Mouse (Mus musculus): ENCODE results near the gene Slc22a3. TPM values are rescaled to one million over a fixed set of nuclear protein-coding genes. Genes with fewer than 3 reads are reported as not detected.

The Slc22a3 gene
- total and polyA plus RNA-seq, 3 experiments = not detected

GRCm38 (mm10) chr17:12416250-12416895, 91.1 kb downstream of the Slc22a3 start:
- Histone ChIP-seq H3K36me3 (replicated peaks in 1 of 2; ENCODE audit: control insufficient read depth in 1 of 2, insufficient read depth in 1 of 2, low read length in 1 of 2) (no peaks in the 10 kb centered on the region), H3K79me2 (replicated peaks; ENCODE audit: control insufficient read depth, extremely low read depth, insufficient read depth, poor library complexity, severe bottlenecking) (no peaks in the 10 kb centered on the region), H3K4me2 (ENCODE audit: insufficient read depth, low read depth, poor library complexity, severe bottlenecking) (no peak overlapping the region), H3K27ac (ENCODE audit: insufficient read depth, low read depth) (no peak overlapping the region), H3K9me3 (replicated peaks; ENCODE audit: low read length) (no peaks in the 10 kb centered on the region), H3K9ac (ENCODE audit: insufficient read depth, low read depth) (no peak overlapping the region), H3K4me1 (ENCODE audit: control insufficient read depth in 1 of 2, insufficient read depth in 2 of 2) (peaks cover 3 to 25% of the 10 kb centered on the region in 2 experiments; a peak in 3 of 4 replicates), H3K4me3 (replicated peaks in 1 of 3; ENCODE audit: low read depth in 2 of 3, low read length in 2 of 3, poor library complexity in 1 of 3) (no peak overlapping the region), H3K27me3 (replicated peaks) (peaks cover 22% of the 10 kb centered on the region)
- in situ Hi-C loops (cut with MboI; ENCODE audit: low pct_ligation_motif_present, low pct_unique_long_range_greater_than_20kb, low sequenced_read_pairs) = loop anchor here (5.0 to 10.0 kb wide), 3 partner anchors 36 to 248 kb away; no protein-coding TSS in a partner anchor
- DNase-seq (ENCODE audit: extremely low read depth) = peak; percentile 74
- no peak for TF ChIP-seq ELF1 (IDR thresholded peaks at IDR 0.05; ENCODE audit: low read depth, low read length)
- TF ChIP-seq SMC3 (IDR thresholded peaks at IDR 0.05; ENCODE audit: low read depth, low read length) = peak; percentile 78
- no peak for TF ChIP-seq USF2 (conservative IDR thresholded peaks at IDR 0.05; ENCODE audit: low read depth, low read length)
- TF ChIP-seq MYC (IDR thresholded peaks at IDR 0.05; ENCODE audit: low read depth, low read length) = no peak
- TF ChIP-seq MEF2A (IDR thresholded peaks at IDR 0.05; ENCODE audit: borderline replicate concordance, low read depth, low read length) = no peak
- no peak for TF ChIP-seq IRF4 (IDR thresholded peaks at IDR 0.05; ENCODE audit: low read depth, low read length)
- peak; percentile 55 to 89 for TF ChIP-seq CTCF (conservative IDR thresholded peaks at IDR 0.05 in 1 of 2, IDR thresholded peaks at IDR 0.05 in 1 of 2; ENCODE audit: low read depth in 2 of 2, low read length in 2 of 2)
- TF ChIP-seq TBP (conservative IDR thresholded peaks at IDR 0.05; ENCODE audit: low read depth, low read length) = no peak
- no peak for TF ChIP-seq JUND (conservative IDR thresholded peaks at IDR 0.05; ENCODE audit: low read depth, low read length)
- TF ChIP-seq POLR2AphosphoS2 (IDR thresholded peaks at IDR 0.05; ENCODE audit: low read depth, low read length) = no peak
- TF ChIP-seq ZKSCAN1 (IDR thresholded peaks at IDR 0.05; ENCODE audit: borderline replicate concordance, low read depth, low read length) = no peak
- peak; percentile 23; the same call in 1 of the 2 replicates for TF ChIP-seq ZC3H11A (IDR thresholded peaks at IDR 0.05; ENCODE audit: low read depth, low read length)
- TF ChIP-seq RAD21 (IDR thresholded peaks at IDR 0.05; ENCODE audit: low read depth, low read length) = peak; percentile 87
- TF ChIP-seq NELFE (IDR thresholded peaks at IDR 0.05; ENCODE audit: low read depth, low read length) = no peak
- TF ChIP-seq KAT2A (IDR thresholded peaks at IDR 0.05; ENCODE audit: insufficient replicate concordance, low read length) = no peak
- no peak for TF ChIP-seq POLR2A (IDR thresholded peaks at IDR 0.05; ENCODE audit: low read depth, low read length)
- no peak for TF ChIP-seq EP300 (IDR thresholded peaks at IDR 0.05; ENCODE audit: low read length)
- TF ChIP-seq ZMIZ1 (IDR thresholded peaks at IDR 0.05; ENCODE audit: low read depth, low read length) = no peak
- no peak for TF ChIP-seq JUN (IDR thresholded peaks at IDR 0.05; ENCODE audit: insufficient read depth, low read depth, low read length)
- no peak for TF ChIP-seq ZNF384 (IDR thresholded peaks at IDR 0.05; ENCODE audit: low read depth, low read length)
- TF ChIP-seq CHD2 (IDR thresholded peaks at IDR 0.05; ENCODE audit: low read length) = no peak
- dilution Hi-C loops (cut with MboI; ENCODE audit: extremely low pct_ligation_motif_present, extremely low pct_unique_long_range_greater_than_20kb, low sequenced_read_pairs) = no loop called here

GRCm38 (mm10) chr17:12415741-12416140, 91.8 kb downstream of the Slc22a3 start:
- TF ChIP-seq USF1 (IDR thresholded peaks at IDR 0.05; ENCODE audit: low read depth, low read length) = no peak
- TF ChIP-seq CTCF (conservative IDR thresholded peaks at IDR 0.05 in 1 of 2, IDR thresholded peaks at IDR 0.05 in 1 of 2; ENCODE audit: low read depth in 2 of 2, low read length in 2 of 2) = peak in 1 of 2 experiments; percentile 6; a peak in 1 of 4 replicates
- Histone ChIP-seq H3K4me1 (ENCODE audit: control insufficient read depth in 1 of 2, insufficient read depth in 2 of 2) (peaks cover 3 to 25% of the 10 kb centered on the region in 2 experiments; a peak in 3 of 4 replicates), H3K27ac (ENCODE audit: insufficient read depth, low read depth) (no peak overlapping the region), H3K27me3 (replicated peaks) (peaks cover 23% of the 10 kb centered on the region), H3K4me2 (ENCODE audit: insufficient read depth, low read depth, poor library complexity, severe bottlenecking) (no peak overlapping the region), H3K9ac (ENCODE audit: insufficient read depth, low read depth) (no peak overlapping the region), H3K79me2 (replicated peaks; ENCODE audit: control insufficient read depth, extremely low read depth, insufficient read depth, poor library complexity, severe bottlenecking) (no peaks in the 10 kb centered on the region), H3K4me3 (replicated peaks in 1 of 3; ENCODE audit: low read depth in 2 of 3, low read length in 2 of 3, poor library complexity in 1 of 3) (no peak overlapping the region), H3K9me3 (replicated peaks; ENCODE audit: low read length) (no peaks in the 10 kb centered on the region), H3K36me3 (replicated peaks in 1 of 2; ENCODE audit: control insufficient read depth in 1 of 2, insufficient read depth in 1 of 2, low read length in 1 of 2) (no peaks in the 10 kb centered on the region)
- DNase-seq (ENCODE audit: extremely low read depth) = no peak
- in situ Hi-C loops (cut with MboI; ENCODE audit: low pct_ligation_motif_present, low pct_unique_long_range_greater_than_20kb, low sequenced_read_pairs) (loop anchor here (5.0 to 10.0 kb wide), 3 partner anchors 37 to 249 kb away; no protein-coding TSS in a partner anchor), dilution Hi-C loops (cut with MboI; ENCODE audit: extremely low pct_ligation_motif_present, extremely low pct_unique_long_range_greater_than_20kb, low sequenced_read_pairs) (no loop called here)
